Mouse (Mus musculus) Muller cell, postnatal 12 days (primary cell): ENCODE data around the gene Atad5.
A peak's percentile ranks its signal among the peaks of the same experiment; 100 is the strongest.
"Not testable (repeated sequence)": the region's sequence is repeated elsewhere in the genome, so short reads cannot be mapped to it uniquely, and the experiment has no call there.

Experiments
- DNase-seq: peaks from one replicate; pipeline ENCODE4 v3.0.0-alpha.2; 2015; ENCODE audit errors: inconsistent ontology term

Atad5 gene

DNA sequence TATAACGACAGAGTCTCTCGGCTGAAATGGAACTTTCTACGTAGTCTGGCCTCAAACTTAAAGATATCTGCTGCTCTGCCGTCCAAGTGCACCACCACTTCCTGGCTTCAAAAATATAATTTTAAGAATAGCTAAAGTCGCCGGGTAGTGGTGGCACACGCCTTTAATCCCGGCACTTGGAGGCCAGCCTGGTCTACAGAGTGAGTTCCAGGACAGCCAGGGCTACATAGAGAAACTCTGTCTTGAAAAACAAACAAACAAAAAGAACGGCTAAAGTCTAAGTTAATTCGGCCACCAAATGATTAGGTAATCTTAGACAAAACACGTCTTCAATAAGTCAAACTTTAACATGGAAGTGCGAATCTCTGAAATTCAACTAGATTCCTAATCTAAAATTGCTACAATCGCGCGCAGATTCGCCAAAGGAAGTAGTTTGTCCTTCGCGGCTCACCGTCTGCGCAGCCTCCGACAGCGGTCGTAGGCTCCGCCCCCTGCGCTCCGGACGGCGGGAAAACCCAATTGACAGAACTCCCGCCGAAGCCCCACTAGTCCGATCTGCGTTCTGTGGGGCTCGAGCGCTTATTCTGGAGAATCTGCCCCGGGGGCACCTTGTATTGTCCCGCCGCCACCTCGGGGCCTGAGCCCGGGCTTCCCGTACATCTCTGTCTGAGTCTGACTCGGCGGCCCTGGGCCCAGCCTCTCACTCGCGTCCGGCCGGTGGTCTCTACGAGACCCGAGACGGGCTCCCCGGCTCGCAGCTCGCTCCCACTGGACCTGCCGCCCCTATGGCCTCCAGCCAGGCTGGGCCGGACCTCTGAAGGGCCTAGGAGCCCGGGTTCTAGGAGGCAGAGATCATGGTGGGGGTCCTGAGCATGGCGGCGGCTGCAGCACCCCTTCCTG lies at the start of gene Atad5:
Atad5 (plus strand) TSS at position 484 of the 900 bp plus-strand sequence.
- DNase-seq = peak; percentile 83

DNA sequence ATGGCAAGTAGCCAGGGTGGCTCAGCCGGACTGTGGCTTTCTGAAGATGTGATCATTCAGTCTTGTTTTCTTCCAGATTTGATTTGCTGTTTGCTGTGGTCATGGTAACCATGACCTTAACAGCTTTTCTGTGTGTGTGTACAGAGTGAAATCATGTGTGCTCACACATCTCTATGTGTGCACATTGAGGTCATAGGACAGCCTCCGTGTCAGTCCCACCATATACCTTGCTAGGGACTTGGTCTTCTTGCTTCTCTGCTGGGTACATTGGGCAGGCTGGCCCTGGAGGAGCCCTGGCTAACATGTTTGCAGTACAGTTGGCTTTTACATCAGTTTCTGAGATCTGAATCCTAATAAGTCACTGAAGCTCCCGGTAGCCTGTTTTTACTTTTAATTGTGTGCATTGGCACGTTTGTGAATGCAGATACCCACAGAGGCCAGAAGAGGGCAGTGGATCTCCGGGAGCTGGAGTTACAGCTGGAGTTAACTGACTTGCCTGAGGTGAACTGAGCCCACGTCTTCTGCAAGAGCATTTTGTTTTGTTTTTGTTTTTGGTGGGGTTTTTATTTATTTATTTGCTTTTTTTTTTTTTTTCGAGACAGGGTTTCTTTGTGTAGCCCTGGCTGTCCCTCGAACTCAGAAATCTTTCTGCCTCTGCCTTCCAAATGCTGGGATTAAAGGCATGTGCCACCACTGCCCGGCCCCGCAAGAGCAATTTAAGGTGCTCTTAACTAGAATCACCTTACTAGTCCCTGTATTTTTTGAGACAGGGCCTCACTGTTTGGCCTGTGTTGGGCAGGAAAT lies 46.4 kb upstream of the Atad5 start:
- DNase-seq = peak; percentile 21

DNA sequence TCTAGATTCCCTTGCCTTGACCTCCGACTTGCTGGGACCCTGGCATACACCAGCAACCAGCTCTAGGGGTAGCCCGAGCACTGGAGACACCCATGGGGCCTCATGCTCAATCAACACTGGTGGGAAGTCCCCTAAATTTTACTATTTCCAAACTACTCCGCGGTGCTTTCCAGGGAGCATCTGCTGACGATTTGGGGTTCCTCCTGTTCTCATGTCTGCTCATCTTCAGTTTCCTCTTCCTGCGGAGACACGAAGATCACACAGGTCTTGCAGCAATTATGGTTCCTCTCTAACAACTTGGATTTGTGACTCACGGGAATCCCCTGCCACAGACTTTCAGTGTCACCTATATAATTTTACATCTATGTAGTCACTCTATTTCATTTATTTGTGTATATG lies 45.8 kb upstream of the Atad5 start:
- DNase-seq = no peak

DNA sequence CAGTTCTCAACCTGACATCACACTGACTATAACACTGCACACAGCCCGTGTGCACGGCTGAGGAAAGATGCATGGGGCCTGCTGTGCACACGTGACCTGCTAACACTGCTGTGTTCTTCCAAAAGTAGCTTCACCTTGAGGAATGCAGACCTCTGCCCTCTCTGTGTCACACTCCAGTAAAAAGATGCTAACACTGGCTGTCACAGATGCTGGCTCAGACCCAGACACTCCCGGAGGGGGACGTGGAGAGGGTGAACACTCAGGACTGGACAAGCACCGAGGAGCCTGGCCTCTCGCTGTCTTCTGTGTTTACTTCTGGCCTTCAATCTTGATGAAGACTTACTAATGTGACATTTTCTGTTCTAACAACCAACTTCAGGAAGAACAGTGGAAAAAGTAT lies 42.3 kb upstream of the Atad5 start:
- no peak for DNase-seq

DNA sequence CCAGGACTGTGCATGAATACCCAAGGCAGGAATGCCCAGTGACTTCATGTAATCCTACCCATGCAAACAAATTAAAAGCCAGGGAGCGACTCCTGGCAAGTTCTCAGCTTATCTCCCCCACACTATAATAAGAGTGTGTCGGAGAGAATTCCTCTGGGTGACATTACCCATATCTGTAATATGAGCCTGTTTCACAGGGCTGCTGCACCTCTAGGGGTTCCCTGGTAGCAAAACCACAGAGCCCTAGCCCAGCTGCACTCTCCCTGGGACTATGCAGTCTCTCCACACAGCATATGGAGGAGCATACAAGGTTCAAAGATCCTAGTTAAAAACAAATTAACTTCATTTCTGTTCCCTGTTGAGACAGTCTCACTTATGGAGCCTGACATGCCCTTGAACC lies 39.1 kb upstream of the Atad5 start:
- DNase-seq = peak; percentile 55

DNA sequence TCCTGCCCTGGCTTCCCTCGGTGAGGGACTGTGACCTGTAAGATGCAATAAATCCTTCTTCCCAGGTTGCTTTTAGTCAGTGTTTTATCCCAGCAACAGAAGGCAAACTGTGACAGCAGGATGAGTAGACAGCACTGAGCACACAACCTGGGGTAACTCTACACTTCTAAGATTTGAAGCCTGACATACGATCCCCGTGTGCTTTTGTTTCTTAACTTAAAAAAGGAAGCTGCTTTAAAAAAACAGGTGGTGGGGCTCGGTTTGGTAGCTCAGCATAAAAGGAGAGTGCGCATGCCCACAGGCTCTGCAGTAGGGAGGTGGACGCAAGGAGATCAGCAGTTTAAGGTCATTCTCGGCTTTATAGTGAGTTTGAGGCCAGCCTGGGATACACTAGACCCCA lies 36.7 kb upstream of the Atad5 start:
- DNase-seq = no peak

DNA sequence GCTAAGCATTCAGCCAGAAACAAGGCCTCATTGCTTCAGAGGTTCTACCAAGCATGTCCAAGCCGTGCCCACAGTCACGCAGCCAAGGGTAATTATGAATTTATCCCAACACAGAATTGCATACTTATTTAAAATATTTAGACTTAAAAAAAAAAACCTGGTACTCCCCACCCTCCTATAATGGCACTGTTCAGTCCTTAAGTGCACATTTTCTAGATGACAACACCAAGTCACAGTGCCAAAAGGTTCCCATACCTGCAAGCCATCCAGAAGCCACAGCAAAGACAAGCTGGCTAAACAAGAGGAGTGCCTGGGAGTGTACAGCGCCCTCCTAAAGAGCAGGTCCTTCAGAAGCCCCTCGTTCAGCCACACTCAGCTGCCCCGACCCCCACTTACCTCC lies 36.0 kb upstream of the Atad5 start:
- no peak for DNase-seq

DNA sequence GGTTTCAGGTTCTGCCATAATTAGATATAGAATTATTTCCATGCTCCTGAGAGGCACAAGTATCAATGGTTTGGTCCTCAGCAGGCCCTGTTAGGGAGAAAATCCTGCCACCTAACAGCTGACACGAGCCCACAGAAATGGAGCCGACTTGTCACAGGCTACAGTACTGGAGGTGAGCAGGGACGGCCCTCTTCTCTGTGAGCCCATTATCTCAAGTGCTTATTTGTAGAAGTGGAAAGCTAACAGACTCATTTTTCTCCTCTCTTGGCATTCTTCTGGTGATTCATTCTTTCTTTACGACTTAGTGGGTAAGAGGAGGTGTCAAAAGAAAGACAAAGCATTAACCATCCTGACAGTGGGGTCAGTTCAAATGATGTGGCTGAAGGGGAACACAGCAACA lies 34.5 kb upstream of the Atad5 start:
- DNase-seq = no peak

DNA sequence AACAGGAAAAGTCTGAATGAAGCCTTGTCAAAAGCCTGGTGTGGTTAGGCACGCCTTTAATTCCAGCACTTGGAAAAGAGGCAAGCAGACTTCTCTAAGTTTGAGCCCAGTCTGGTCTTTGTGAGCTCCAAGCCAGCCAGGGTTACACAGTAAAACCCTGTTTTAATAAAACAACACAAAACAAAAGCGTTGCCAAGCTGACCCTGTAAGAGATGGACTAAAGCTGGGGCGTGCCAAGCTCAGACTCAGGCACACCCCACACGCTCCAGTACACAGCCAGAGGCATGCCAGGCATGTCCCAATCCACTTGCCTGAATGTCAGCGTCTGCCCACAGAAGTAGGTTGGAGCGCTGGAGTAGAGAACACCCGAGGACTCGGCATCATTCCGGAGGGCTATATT lies 33.1 kb upstream of the Atad5 start:
- DNase-seq = peak; percentile 83

DNA sequence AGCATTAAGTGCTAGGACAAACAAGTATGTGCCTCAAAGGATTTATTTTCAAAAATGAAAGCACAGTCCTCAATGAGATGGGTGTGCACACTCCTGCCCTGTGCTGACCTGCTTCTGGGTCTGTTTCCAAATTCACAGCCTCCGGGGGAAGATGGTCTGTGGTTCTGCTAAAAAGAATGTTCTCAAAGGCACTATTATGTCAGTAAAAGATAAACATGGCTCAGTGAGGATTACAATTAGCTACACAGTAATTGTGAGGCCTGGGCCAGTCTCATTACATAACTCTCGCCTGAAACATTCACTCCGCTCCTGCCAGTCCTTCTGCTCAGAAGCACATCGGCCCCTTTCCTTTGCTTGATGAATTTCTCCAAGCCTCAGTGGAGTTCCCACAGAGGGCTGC lies 27.0 kb upstream of the Atad5 start:
- DNase-seq = peak; percentile 96

DNA sequence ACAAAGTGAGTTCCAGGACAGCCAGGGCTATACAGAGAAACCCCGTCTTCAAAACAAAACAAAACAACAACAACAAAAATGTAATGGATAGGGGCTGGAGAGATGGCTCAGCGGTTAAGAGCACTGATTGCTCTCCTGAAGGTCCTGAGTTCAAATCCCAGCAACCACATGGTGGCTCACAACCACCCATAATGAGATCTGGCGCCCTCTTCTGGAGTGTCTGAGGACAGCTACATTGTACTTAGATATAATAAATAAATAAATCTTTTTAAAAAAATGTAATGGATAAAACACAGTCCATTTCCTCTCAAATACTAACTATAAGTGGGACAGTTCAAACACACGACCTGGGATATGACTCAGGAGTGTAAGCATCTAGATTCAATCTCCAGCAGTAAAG lies 22.8 kb upstream of the Atad5 start:
- not testable (repeated sequence) for DNase-seq

DNA sequence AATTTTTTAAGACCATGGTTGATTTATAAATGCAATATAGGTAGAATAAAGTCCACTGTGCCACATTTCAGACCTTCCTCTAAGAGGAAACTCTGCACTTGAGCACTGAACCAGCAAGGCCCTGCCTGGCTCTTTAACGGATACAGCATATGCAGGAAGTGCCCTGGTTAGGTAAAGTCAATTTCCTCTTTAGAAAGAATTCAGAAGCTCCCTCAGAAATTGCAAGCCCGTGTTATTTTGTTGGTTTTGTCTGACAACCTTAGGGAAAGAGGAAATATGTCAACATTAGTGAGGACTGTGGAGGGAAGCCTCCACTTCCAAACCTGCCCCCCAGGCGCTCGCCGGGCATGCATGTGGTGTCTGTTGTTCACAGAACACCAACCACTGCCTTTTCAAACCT lies 21.6 kb upstream of the Atad5 start:
- no peak for DNase-seq

DNA sequence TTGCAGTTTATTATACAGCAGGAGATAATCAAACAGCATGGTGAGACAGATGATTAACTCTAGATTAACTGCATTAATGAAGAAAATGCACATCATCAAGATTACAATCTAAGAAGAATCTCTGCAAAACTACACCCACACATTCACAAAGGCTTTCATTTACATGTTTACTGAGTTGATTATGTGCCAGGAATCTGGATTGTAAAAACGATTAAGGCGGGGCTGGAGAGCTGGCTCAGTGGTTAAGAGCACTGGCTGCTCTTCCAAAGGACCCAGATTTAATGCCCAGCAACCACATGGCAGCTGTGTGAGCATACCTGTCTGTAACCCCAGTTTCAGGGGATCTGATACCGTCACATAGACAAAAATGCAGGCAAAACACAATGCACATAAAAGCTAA lies 19.4 kb upstream of the Atad5 start:
- peak; percentile 50 for DNase-seq

DNA sequence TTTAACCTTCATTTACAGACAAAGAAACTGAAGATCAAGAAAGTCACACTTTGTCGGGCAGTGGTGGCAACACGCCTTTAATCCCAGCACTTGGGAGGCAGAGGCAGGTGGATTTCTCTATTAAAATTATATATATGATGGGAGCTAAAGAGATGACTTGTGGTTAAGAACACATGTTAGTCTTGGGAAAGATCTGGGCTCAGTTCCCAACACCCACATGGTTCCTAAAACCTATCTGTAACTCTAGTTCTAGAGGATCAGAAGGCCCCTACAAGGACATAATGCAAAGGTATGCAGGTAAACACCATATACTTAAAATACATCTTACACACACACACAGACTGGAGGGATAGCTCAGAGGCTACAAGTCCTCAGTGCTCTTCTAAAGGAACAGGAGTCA lies 18.2 kb upstream of the Atad5 start:
- no peak for DNase-seq

DNA sequence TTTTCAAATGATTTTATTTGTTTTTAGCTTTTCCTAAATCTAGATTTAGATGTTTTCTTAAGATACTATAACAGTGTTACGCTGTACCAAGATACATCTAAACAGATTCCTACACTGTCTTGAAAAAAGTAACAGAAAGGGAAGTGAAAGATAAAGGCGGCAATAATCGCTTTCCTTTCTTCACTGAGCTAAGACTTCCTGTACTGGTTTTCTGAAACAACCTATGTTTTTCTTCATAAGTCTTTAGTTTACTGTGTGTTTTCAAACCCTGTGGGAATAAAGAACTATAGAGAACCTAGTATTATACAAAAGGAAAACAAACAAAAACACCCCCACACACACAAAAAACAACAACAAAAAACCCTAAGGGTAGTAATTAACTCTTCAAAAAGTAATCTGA lies 16.8 kb upstream of the Atad5 start:
- DNase-seq = no peak

DNA sequence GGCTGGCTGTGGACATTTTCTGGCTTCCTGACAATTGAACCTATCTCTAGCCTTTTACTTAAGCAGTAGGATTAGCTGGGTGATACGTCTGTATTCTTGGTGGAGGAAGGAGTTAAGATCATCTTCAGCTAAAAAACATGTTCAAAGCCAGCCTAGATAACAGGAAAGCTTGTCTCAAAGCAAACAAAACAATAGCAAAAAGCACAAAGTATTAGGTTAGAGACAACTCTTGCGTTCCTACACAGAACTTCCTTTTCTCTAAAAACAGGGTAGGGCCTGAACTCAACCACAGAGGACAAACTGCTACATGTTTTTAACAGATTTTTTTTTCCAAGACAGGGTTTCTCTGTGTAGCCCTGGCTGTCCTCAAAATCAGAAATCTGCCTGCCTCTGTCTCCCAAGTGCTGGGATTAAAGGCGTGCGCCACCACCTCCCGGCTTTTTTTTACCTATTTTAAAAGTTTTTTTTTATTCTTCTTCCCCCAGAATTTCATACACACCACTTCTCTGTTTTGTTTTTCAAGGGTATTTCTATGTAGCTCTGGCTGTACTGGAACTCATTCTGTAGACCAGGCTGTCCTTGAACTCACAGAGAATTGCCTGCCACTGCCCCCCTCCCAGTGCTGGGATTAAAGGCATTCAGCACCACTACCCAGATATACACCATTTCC lies 13.5 kb upstream of the Atad5 start:
- no peak for DNase-seq

DNA sequence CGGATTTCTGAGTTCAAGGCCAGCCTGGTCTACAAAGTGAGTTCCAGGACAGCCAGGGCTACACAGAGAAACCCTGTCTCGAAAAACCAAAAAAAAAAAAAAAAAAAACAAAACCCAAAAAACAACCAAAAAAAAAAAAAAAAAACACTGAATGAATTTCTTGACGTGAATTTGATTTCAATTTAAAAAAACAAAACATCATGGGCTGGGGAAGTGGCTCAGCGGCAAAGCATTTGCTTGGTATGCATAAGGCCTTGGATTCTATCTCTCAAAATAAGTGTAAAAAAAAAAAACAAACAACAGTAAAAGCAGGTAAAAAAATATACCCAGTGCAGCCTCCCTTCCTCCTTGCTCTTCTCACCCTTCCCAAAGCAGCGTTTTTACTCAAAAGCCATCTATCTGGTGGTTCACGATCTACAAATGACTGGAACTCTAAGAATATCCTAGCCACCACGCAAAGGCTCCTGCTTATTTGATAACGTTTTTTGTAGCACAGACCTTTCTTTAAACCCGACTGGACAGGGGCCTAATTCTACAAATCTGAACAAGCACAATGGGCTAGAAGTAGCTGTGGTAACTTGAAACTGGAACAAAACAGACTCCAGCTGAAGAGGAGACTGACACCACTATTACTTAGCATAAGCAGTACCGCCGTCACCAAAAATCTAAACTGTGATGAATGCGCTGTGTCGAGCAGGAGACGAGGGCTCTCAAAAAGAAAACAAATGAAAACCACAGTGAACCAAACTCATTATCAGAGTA lies 11.2 kb upstream of the Atad5 start:
- DNase-seq = peak; percentile 61

DNA sequence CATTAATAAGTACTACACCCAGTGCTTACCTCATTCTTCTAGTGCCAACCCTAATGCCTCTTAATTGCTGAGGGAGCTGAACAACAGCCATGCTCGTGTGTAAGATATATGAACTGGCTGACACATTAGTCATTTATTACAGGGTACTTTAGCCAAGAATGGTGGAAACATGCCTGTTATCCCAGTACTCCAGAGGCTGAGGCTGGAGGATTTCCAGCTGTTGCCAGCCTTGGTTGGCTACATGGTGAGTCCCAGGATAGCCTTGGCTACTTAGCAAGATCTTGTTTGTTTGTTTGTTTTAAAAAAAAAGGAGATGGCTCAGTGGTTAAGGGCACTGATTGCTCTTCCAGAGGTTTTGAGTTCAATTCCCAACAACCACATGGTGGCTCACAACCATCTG lies 10.4 kb upstream of the Atad5 start:
- peak; percentile 29 for DNase-seq

DNA sequence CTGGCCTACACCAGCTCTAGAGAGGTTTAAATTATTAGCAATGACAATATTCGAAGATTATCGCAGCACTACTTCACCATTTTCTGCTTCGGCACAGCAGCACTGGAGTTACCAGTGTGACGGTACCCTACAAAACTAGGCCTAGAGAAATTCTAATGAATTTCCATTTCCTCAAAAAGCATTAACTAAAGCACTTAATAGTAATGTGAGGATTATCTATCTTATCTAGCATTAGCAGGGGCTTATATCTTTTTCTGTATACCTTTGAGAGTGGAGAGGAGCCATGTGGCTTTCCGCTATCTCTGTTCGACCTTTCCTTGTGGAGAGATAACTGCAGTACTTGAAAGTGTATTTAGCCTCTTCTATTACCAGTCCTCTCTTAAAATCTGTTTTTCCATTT lies 9.4 kb upstream of the Atad5 start:
- no peak for DNase-seq

DNA sequence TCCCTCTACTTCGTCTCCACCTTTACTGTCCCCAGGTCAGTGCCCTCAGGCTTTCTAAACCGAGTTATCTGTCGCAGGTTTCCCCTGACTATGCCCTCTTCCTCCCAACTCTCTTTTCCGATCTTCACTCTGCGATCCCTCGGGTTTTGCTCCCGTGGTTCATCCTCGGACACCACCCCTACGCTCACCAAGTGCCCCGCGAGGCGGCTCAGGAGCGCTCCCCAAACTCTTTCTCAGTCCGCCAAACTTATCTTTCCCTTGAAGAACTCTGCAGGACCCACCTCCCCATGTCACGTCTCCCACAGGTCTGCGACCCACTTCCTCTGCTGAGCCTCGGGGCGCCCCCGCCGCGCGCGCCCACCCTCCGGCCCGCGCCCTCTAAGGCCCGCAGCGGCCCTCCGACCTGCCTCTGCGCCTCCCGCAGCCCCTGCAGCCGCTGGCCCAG lies 8.8 kb upstream of the Atad5 start:
- DNase-seq = no peak
